Mouse (Mus musculus) megakaryocyte, embryonic 14.5 days (primary cell): ENCODE measurements at regions not wholly inside any gene's neighbourhood (a gene's known extent, or its start where the extent isn't known, plus 50 kb on each side); places are given as distances from the start of the nearest gene placed in this dataset.

Experiments
- FLI1 ChIP-seq: IDR thresholded peaks from 2 replicates; pipeline ENCODE4 v1.6.1; 2012; ENCODE audit warnings: low read length, inconsistent platforms, mixed read lengths
- GATA1 ChIP-seq: IDR thresholded peaks from 3 replicates; pipeline ENCODE4 v1.6.1; 2012; ENCODE audit warnings: mixed read lengths, low read length, inconsistent platforms, borderline replicate concordance

- TF ChIP-seq GATA1: no peak
- no peak for TF ChIP-seq FLI1
Observed at GRCm38 (mm10) chr14:120809321-120809720, 101.7 kb upstream of the Ipo5 start.
